Mouse (Mus musculus) testis, adult 2 months (tissue): Measurements from ENCODE around the gene Lce1a1. TPM values are rescaled to one million over a fixed set of nuclear protein-coding genes. Genes with fewer than 3 reads are reported as not detected.
"Not testable (repeated sequence)": the region's sequence is repeated elsewhere in the genome, so short reads cannot be mapped to it uniquely, and the experiment has no call there.

Experiments
- H3K27ac ChIP-seq: fragments of 200-500 bp; 2 replicates; pipeline ENCODE4 v1.5.1; 2012; ENCODE audit warnings: low read depth, low read length; ENCODE audit not compliant: control insufficient read depth, insufficient read depth
- H3K27me3 ChIP-seq: fragments of 200-500 bp; 2 replicates; pipeline ENCODE4 v1.6.1; 2012; ENCODE audit warnings: mild to moderate bottlenecking, low read length, moderate library complexity; ENCODE audit not compliant: control insufficient read depth, insufficient read depth
- H3K36me3 ChIP-seq: fragments of 200-500 bp; 2 replicates; pipeline ENCODE4 v1.6.1; 2012; ENCODE audit warnings: mild to moderate bottlenecking, low read length; ENCODE audit not compliant: control insufficient read depth, insufficient read depth
- H3K4me1 ChIP-seq: fragments of 200-500 bp; 2 replicates; pipeline ENCODE4 v1.6.1; 2012; ENCODE audit warnings: low read length; ENCODE audit not compliant: control insufficient read depth, insufficient read depth
- H3K4me3 ChIP-seq: fragments of 200-500 bp; 2 replicates; pipeline ENCODE4 v1.5.1; 2012; ENCODE audit warnings: low read depth, mild to moderate bottlenecking, low read length, moderate library complexity, mixed read lengths; ENCODE audit not compliant: control insufficient read depth
- CTCF ChIP-seq: fragments of 200-500 bp; IDR thresholded peaks from 2 replicates; pipeline ENCODE4 v1.5.1; 2012; ENCODE audit warnings: low read depth, mild to moderate bottlenecking, inconsistent platforms, low read length, moderate library complexity; ENCODE audit not compliant: control insufficient read depth, insufficient read depth, insufficient replicate concordance
- POLR2A ChIP-seq: fragments of 200-500 bp; IDR thresholded peaks from 2 replicates; pipeline ENCODE4 v1.6.1; 2012; ENCODE audit warnings: low read depth, mild to moderate bottlenecking, inconsistent platforms, low read length, moderate library complexity; ENCODE audit not compliant: control insufficient read depth
- polyA plus RNA-seq: library from polyadenylated mRNA; depleted of rRNA; stranded (reverse); fragments of >200 nt; gene quantifications from 2 replicates; pipeline ENCODE4 v1.2.3, GENCODE M21; 2012; rRNA removed

The Lce1a1 gene
- not detected in 2 replicates for polyA plus RNA-seq

- H3K36me3 ChIP-seq, result no peaks in the 10 kb centered on the region
- H3K4me1 ChIP-seq, result no peaks in the 10 kb centered on the region
- no peaks in the 10 kb centered on the region for H3K27me3 ChIP-seq
- no peak within 1 kb of the TSS for H3K4me3 ChIP-seq
- no peak within 1 kb of the TSS for H3K27ac ChIP-seq
- TF ChIP-seq CTCF, result no peak
- no peak for TF ChIP-seq POLR2A
These were observed at the start of gene Lce1a1 for GRCm38 (mm10) chr3:92648207-92648606. Gene Lce1a1, minus strand, starts transcription at chr3:92648307.

GRCm38 (mm10) chr3:92694613-92695012 lies 46.5 kb upstream of the Lce1a1 start:
- Histone ChIP-seq H3K27me3 (no peaks in the 10 kb centered on the region), H3K4me3 (no peak overlapping the region), H3K36me3 (no peaks in the 10 kb centered on the region), H3K27ac (no peak overlapping the region), H3K4me1 (no peaks in the 10 kb centered on the region)
- TF ChIP-seq CTCF (no peak), POLR2A (no peak)

GRCm38 (mm10) chr3:92691688-92692087 lies 43.6 kb upstream of the Lce1a1 start:
- TF ChIP-seq POLR2A, result no peak
- no peak for TF ChIP-seq CTCF
- Histone ChIP-seq H3K4me3 (no peak overlapping the region), H3K36me3 (no peaks in the 10 kb centered on the region), H3K4me1 (no peaks in the 10 kb centered on the region), H3K27me3 (no peaks in the 10 kb centered on the region), H3K27ac (no peak overlapping the region)

- not testable (repeated sequence) for H3K27ac ChIP-seq, H3K4me3 ChIP-seq, H3K4me1 ChIP-seq, H3K27me3 ChIP-seq, H3K36me3 ChIP-seq
These were observed 41.0 kb upstream of the Lce1a1 start for GRCm38 (mm10) chr3:92689154-92689553.

- no peak within 1 kb of the TSS for H3K27ac ChIP-seq
- H3K4me3 ChIP-seq, result no peak within 1 kb of the TSS
- no peaks in the 10 kb centered on the region for H3K27me3 ChIP-seq
- H3K4me1 ChIP-seq, result no peaks in the 10 kb centered on the region
- H3K36me3 ChIP-seq, result no peaks in the 10 kb centered on the region
- TF ChIP-seq POLR2A (no peak), CTCF (no peak)
These were observed 39.0 kb upstream of the Lce1a1 start, which contains the start of gene Lce1d for GRCm38 (mm10) chr3:92687110-92687509. Gene Lce1d, minus strand, starts transcription at chr3:92687210.

GRCm38 (mm10) chr3:92678947-92679346 lies 30.8 kb upstream of the Lce1a1 start, which contains the start of gene Lce1c:
Gene Lce1c, plus strand, starts transcription at chr3:92679247.
- no peaks in the 10 kb centered on the region for H3K4me1 ChIP-seq
- no peaks in the 10 kb centered on the region for H3K36me3 ChIP-seq
- no peak within 1 kb of the TSS for H3K27ac ChIP-seq
- no peak within 1 kb of the TSS for H3K4me3 ChIP-seq
- no peaks in the 10 kb centered on the region for H3K27me3 ChIP-seq
- TF ChIP-seq POLR2A, result no peak
- TF ChIP-seq CTCF, result no peak

- no peak for TF ChIP-seq POLR2A
- no peak for TF ChIP-seq CTCF
- Histone ChIP-seq H3K27me3 (no peaks in the 10 kb centered on the region), H3K36me3 (no peaks in the 10 kb centered on the region), H3K27ac (no peak within 1 kb of the TSS), H3K4me1 (no peaks in the 10 kb centered on the region), H3K4me3 (no peak within 1 kb of the TSS)
These were observed 22.1 kb upstream of the Lce1a1 start, which contains the start of gene Lce1a2 for GRCm38 (mm10) chr3:92670215-92670614. Gene Lce1a2, minus strand, starts transcription at chr3:92670315.

GRCm38 (mm10) chr3:92656826-92657225 lies 8.7 kb upstream of the Lce1a1 start, which contains the start of gene Lce1b:
Gene Lce1b, minus strand, starts transcription at chr3:92656926.
- Histone ChIP-seq H3K27ac (no peak within 1 kb of the TSS), H3K36me3 (no peaks in the 10 kb centered on the region), H3K4me3 (no peak within 1 kb of the TSS), H3K27me3 (no peaks in the 10 kb centered on the region), H3K4me1 (no peaks in the 10 kb centered on the region)
- TF ChIP-seq CTCF (no peak), POLR2A (no peak)
